Mouse (Mus musculus) left cerebral cortex, adult 11 months (tissue): ENCODE measurements around the gene Triobp.
A peak's percentile ranks its signal among the peaks of the same experiment; 100 is the strongest.

Experiments
- DNase-seq: peaks from one replicate; pipeline ENCODE4 v3.0.0; 2022; ENCODE audit warnings: low spot score

The Triobp gene

GRCm38 (mm10) chr15:78947657-78948056 is at the start of gene Triobp:
Gene Triobp (plus strand): TSS chr15:78947724.
- peak; percentile 74 for DNase-seq

DNA sequence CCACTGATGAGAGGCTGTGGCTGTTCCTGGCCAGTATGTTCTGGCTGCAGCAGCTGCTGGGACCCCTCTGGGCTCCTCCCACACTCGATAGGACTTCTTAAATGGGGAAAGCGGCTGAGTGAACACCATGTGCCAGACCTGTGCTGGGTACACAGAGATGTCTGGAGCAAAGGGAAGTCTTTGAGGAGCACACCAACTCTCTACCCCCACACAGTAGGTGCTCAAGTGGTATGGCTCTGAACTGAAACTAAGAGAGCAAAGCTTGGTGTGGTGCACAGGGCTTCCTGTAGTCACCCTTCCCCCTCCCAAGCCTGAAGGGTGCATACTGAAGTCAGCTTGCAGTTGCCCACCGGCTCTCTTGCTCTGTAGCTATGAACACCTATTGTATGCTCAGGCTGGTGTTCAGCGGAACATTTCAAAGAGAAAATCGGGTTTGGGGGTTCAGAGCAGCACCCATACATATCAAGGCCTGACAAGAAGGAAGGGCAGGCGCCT is 49.0 kb upstream of the Triobp start:
- no peak for DNase-seq

- no peak for DNase-seq
These were observed 48.1 kb upstream of the Triobp start, which contains the start of gene Gm49510 for GRCm38 (mm10) chr15:78899409-78899739. Gene Gm49510 (plus strand): TSS chr15:78899667.

DNA sequence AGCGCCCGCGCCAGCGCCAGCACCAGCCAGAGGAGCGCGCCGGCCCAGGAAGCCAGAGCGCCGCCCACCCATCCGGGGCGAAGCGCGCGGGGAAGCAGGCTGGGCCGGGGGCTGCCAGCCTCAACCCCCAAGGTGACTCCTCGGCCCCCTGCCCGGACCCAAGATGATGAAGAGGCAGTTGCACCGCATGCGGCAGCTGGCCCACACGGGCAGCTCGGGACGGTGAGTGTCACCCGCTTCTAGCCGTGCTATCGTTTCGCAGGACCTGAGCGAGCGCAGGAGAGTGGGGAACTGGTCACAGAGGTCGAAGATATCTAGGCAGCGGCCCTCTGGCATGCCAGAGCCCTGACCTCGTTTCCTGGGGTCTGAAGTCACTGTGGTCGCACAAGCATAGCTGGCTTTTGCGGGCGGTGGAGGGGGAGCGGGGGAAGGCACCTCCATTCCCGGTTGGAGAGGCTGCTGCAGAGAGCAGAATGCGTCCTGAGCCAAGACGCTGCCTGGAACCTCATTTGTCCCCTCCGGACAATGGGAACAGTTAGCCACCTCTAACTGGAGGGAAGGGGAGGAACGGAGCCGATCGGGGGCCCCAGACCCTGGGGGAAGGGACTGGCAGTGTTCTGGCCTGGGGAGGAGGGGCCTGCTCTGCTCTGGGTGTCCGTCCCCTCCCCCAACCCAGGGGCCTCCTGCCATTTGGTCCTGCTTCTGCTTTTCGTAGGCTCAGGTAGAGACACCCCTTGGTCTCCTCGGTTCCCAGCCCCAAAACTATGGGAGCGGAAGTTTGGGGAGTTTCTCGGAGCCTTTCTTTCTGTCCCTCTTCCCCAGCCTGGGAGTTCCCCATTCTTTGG is 47.6 kb upstream of the Triobp start, which contains the start of gene Sh3bp1:
TSS of gene Sh3bp1 (plus strand) at position 29 of the 845 bp plus-strand sequence.
- DNase-seq: no peak

- DNase-seq: no peak
These were observed 46.7 kb upstream of the Triobp start for GRCm38 (mm10) chr15:78900585-78901421.

- DNase-seq: no peak
These were observed 46.1 kb upstream of the Triobp start for GRCm38 (mm10) chr15:78901422-78901789.

GRCm38 (mm10) chr15:78903243-78903642 is 44.3 kb upstream of the Triobp start:
- DNase-seq: no peak

DNA sequence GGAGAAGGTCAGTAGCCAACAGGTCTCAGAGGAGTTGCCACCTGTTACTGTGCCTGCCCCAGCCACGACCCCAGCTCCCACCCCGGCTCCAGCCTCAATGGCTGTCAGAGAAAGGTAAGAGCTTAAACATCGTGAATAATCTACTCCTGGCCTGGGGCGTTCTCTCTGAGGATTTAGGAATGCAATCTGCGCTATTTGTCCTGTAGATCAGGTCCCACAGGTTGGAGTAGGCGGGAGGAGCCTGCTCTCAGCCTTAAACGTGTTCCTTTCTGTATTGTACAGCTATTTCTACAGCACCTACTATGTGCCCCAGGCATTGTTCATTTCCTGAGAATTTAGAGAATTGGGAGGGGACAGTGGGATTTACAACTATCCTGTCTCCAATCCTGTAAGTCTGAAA is 39.1 kb upstream of the Triobp start:
- DNase-seq: no peak

- no peak for DNase-seq
These were observed 38.5 kb upstream of the Triobp start for GRCm38 (mm10) chr15:78908982-78909381.

DNA sequence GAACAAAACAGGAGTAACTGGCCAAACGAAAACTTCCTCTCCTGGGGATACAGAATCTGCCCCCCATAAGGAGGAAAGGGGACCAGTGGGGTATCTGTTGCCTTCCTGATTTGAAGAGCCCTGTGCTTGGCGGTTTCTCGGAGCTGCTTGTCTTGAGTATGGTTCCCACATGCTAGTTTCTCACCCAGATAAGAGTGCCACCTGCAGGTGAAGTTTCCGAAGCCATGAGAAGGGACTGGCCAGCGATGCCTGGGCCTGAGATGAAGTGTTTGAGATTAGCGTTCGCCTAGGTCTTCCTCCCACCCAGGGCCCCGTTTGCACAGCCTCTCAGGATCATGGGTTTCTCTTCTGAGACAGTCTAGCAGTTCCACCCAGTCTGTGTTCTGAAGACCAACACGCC is 35.5 kb upstream of the Triobp start:
- DNase-seq: no peak

DNA sequence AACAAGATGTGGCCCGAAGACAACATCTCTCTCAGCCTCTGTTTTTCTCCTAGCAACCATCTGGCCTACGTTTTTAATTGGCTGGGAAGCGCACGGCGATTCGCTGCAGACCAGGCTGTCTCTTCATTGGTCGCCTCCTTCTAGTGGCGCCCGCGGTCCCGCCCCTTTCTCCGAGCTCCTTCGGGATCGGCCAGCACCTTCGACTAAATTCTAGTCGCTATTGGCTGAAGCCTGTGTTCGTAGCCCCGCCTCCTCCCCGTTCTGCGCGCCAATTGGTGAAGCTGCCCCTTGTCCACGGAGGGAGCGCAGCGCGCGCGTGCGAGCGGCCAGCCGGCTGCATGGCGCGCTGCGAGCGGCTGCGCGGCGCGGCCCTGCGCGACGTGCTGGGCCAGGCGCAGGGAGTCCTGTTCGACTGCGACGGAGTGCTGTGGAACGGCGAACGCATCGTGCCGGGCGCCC is 33.9 kb upstream of the Triobp start, which contains the start of gene Pdxp:
TSS of gene Pdxp (plus strand) at position 288 of the 459 bp plus-strand sequence.
- peak; percentile 95 for DNase-seq

- no peak for DNase-seq
These were observed 33.3 kb upstream of the Triobp start for GRCm38 (mm10) chr15:78914091-78914822.

DNA sequence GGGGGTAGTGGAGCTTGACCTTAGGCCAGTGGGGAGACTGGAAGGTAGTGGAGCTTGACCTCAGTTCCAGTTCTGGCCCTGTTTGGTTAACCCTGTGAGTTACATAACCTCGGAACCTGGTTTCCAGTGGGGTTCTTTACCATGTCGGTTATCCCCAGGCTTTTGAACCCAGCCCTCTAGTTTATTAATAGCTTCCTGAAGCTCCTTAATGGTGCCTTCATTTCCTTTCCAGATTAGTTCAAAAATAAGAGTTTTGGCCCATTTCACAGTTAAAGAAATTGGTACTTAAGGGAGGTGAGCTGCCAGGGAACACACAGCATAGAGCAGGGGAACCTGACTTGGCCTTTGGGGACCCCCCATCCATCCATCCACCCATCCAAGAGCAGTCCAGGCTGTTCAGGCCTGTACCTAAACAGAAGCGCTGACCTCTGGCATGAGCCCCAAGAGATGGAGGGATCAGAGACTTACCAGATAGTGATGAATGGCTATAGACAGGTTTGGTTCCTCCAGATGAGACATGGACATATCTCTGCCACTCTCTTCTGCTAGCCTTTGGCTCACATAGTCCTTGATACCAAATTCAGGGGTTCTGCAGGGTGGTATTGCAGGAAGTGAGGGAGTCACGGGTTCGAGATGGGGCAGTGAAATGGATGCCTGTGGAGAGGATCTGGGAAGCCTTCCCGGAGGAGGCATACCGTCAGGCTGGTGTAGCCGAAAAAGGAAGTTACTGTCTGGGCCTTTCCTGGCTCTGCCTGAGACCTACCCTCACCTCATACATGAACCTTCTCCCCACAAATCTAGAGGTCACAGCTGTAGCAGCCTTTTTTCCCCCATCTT is 32.5 kb upstream of the Triobp start:
- no peak for DNase-seq

GRCm38 (mm10) chr15:78915660-78916017 is 31.9 kb upstream of the Triobp start:
- peak; percentile 74 for DNase-seq

- DNase-seq: no peak
These were observed 31.3 kb upstream of the Triobp start for GRCm38 (mm10) chr15:78916052-78916826.

DNA sequence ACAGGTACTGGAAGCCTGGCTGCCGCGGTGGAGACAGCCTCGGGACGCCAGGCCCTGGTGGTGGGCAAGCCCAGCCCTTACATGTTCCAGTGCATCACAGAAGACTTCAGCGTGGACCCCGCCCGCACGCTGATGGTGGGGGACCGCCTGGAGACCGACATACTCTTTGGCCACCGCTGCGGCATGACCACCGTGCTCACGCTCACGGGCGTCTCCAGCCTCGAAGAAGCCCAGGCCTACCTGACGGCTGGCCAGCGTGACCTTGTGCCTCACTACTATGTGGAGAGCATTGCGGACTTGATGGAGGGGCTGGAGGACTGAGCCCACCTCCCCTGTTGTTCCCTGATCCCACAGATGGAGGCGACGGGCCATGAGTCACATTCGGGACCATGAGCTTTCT is 29.4 kb upstream of the Triobp start:
- DNase-seq: no peak

GRCm38 (mm10) chr15:78919914-78920313 is 27.6 kb upstream of the Triobp start:
- DNase-seq: no peak

GRCm38 (mm10) chr15:78922700-78923099 is 24.8 kb upstream of the Triobp start:
- DNase-seq: no peak

- DNase-seq: no peak
These were observed 23.9 kb upstream of the Triobp start for GRCm38 (mm10) chr15:78923585-78923984.

GRCm38 (mm10) chr15:78925129-78925528 is 22.4 kb upstream of the Triobp start:
- no peak for DNase-seq
